Mouse (Mus musculus) testis, adult 2 months (tissue): ENCODE data around the gene Styk1. TPM values are rescaled to one million over a fixed set of nuclear protein-coding genes. Genes with fewer than 3 reads are reported as not detected.

Experiments
- H3K27ac ChIP-seq: fragments of 200-500 bp; 2 replicates; pipeline ENCODE4 v1.5.1; 2012; ENCODE audit warnings: low read depth, low read length; ENCODE audit not compliant: control insufficient read depth, insufficient read depth
- H3K27me3 ChIP-seq: fragments of 200-500 bp; 2 replicates; pipeline ENCODE4 v1.6.1; 2012; ENCODE audit warnings: mild to moderate bottlenecking, low read length, moderate library complexity; ENCODE audit not compliant: control insufficient read depth, insufficient read depth
- H3K36me3 ChIP-seq: fragments of 200-500 bp; 2 replicates; pipeline ENCODE4 v1.6.1; 2012; ENCODE audit warnings: mild to moderate bottlenecking, low read length; ENCODE audit not compliant: control insufficient read depth, insufficient read depth
- H3K4me1 ChIP-seq: fragments of 200-500 bp; 2 replicates; pipeline ENCODE4 v1.6.1; 2012; ENCODE audit warnings: low read length; ENCODE audit not compliant: control insufficient read depth, insufficient read depth
- H3K4me3 ChIP-seq: fragments of 200-500 bp; 2 replicates; pipeline ENCODE4 v1.5.1; 2012; ENCODE audit warnings: low read depth, mild to moderate bottlenecking, low read length, moderate library complexity, mixed read lengths; ENCODE audit not compliant: control insufficient read depth
- CTCF ChIP-seq: fragments of 200-500 bp; IDR thresholded peaks from 2 replicates; pipeline ENCODE4 v1.5.1; 2012; ENCODE audit warnings: low read depth, mild to moderate bottlenecking, inconsistent platforms, low read length, moderate library complexity; ENCODE audit not compliant: control insufficient read depth, insufficient read depth, insufficient replicate concordance
- POLR2A ChIP-seq: fragments of 200-500 bp; IDR thresholded peaks from 2 replicates; pipeline ENCODE4 v1.6.1; 2012; ENCODE audit warnings: low read depth, mild to moderate bottlenecking, inconsistent platforms, low read length, moderate library complexity; ENCODE audit not compliant: control insufficient read depth
- polyA plus RNA-seq: library from polyadenylated mRNA; depleted of rRNA; stranded (reverse); fragments of >200 nt; gene quantifications from 2 replicates; pipeline ENCODE4 v1.2.3, GENCODE M21; 2012

Styk1 gene
- polyA plus RNA-seq, 1 experiment, result 0.26 TPM

DNA sequence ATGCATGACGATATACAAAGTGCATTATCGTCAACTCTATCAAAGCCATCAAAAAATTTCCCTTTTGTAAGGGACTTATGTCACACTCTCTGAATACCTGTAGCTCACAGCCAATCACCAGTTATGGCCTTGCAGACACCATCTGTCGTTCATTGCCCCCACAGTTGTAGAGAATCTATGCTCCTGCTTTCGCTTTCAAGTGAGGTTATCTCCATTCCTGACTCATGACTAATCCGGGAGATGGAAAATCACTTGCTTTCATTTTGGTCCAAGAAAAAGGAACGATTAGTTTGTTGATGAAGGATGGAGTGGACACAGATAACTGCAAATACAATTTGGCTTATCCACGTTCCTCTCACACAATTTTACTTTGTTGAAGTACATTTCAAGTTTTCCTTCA is 9.1 kb downstream of the Styk1 start:
- Histone ChIP-seq H3K27me3 (no peaks in the 10 kb centered on the region), H3K4me1 (no peaks in the 10 kb centered on the region), H3K36me3 (no peaks in the 10 kb centered on the region), H3K27ac (no peak overlapping the region), H3K4me3 (no peak overlapping the region)
- no peak for TF ChIP-seq CTCF
- no peak for TF ChIP-seq POLR2A

DNA sequence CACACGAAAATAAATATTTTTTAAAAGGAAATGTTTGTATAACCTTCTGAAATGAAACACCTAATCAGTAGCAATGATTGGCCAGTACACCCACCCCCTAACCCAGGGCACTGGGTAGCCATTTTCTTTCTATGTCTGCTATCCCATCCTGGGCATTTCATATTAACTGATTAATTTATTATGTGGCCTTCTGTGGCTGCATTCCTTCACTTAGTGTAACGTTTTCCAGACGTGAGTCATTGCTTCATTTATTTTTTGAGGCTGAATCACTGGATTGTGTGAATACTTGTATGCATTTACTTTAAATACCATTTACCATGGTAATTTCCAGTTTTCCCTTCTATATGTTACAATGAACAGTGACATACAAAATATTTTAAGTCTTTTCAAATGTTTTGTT is 13.3 kb downstream of the Styk1 start:
- H3K4me3 ChIP-seq, result no peak overlapping the region
- no peak overlapping the region for H3K27ac ChIP-seq
- no peaks in the 10 kb centered on the region for H3K27me3 ChIP-seq
- no peaks in the 10 kb centered on the region for H3K4me1 ChIP-seq
- TF ChIP-seq POLR2A (no peak), CTCF (no peak)
- H3K36me3 ChIP-seq, result no peaks in the 10 kb centered on the region

GRCm38 (mm10) chr6:131339309-131339708 is 14.1 kb downstream of the Styk1 start:
- TF ChIP-seq CTCF (no peak), POLR2A (no peak)
- H3K4me3 ChIP-seq, result no peak overlapping the region
- no peaks in the 10 kb centered on the region for H3K4me1 ChIP-seq
- H3K27ac ChIP-seq, result no peak overlapping the region
- H3K27me3 ChIP-seq, result no peaks in the 10 kb centered on the region
- H3K36me3 ChIP-seq, result no peaks in the 10 kb centered on the region

DNA sequence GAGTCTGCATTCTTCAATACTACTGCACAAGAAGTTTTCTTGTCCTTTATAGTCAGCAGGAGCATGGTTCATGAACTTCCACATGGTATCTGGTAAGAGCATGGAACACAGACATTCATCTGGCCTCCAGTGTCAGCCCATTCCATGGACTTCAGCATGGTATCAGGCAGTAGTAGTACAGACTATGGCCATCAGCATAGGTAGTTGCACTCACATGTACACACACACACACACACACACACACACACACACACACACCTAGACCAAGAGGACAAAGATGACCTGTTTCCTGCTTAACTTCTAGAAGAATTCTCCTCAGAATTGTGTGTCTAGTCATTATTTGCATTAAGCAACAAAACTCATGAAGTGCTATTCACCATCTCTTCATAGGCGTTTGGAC is 14.6 kb downstream of the Styk1 start:
- Histone ChIP-seq H3K27ac (no peak overlapping the region), H3K36me3 (no peaks in the 10 kb centered on the region), H3K4me1 (no peaks in the 10 kb centered on the region), H3K27me3 (no peaks in the 10 kb centered on the region), H3K4me3 (no peak overlapping the region)
- no peak for TF ChIP-seq POLR2A
- TF ChIP-seq CTCF, result no peak

GRCm38 (mm10) chr6:131327076-131327475 is 26.3 kb downstream of the Styk1 start:
- no peaks in the 10 kb centered on the region for H3K4me1 ChIP-seq
- no peaks in the 10 kb centered on the region for H3K36me3 ChIP-seq
- no peaks in the 10 kb centered on the region for H3K27me3 ChIP-seq
- no peak overlapping the region for H3K27ac ChIP-seq
- TF ChIP-seq POLR2A (no peak), CTCF (no peak)
- H3K4me3 ChIP-seq, result no peak overlapping the region

DNA sequence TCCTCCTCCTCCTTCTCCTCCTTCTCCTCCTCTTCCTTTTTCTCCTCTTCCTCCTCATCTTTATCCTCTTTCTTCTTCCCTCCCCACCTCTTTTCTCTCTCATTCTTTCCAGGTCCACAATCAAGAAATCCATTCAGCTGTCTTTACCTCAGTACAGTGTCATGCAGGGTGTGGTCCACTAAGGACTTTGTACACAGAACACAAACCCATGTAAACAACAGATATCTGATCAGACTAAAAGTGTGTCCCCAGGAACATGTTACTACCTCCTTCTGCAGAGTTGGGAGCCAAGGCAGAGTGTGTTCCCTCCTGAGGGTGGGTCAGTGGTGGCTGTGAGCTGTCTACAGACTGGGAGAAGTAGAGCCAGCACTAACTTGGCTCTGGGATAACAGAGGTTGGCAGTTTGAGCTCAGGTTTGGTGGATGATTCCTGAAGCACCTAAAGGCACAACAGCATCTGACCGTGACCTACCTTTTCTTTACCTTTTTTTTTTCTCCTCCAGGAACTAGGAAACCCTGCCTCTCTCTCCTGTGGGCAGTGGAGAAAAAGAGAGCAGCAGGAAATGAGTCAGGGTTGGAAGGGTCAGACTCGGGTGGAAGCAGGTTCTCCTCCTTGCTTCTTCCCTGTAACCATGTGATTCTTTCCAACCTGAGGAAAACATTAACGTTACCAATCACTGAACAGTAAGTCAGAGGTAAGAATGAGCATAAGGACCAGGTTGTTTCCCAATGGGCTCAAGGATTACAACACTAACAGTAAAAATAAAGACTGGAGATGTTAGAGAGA is 31.4 kb downstream of the Styk1 start:
- Histone ChIP-seq H3K4me3 (no peak overlapping the region), H3K4me1 (no peaks in the 10 kb centered on the region), H3K36me3 (no peaks in the 10 kb centered on the region), H3K27ac (no peak overlapping the region), H3K27me3 (no peaks in the 10 kb centered on the region)
- TF ChIP-seq POLR2A (no peak), CTCF (no peak)

DNA sequence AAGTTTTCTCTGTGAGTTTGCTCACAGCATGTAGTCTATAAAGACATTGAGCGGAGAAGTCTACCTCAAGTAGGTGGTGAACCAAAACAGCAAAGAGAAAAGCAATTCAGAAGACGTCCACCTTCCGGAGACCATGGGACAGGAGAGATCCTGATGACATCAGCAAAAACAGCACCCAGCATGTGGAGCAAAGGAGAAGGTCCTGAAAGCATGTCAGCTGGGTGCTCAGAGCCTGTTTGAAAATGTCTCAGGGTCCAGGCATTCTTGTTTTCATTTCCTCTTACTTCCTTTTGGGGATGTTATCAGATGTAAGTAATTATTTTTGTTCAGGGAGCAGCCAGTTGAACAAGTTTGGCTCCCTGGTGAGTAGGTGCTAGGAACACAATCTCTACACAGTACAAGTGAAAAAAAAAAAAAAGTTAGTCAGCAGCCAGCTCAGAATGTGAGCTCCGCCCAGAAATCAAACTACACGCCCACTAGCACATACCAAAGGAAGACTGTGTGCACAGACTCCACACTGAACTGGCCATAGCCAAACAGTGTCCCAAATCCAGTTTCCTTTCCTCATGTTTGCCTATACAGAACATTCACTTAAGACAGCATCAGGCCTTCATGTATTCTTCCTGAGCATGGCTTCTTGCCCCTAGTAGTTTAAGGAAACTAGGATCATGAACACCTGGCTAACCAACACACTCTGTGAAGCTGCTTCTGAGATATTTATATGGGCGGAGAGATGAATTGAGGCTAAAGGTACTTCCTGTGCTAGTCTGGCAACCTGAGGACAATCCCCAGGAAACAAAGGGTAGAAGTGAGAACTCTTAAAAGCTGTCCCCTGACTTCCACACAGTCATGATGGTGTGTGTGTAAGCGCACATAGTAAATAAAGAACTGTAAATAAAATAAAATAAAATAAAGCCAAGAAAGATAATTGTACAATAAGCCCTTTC is 37.0 kb downstream of the Styk1 start:
- H3K27ac ChIP-seq, result no peak overlapping the region
- H3K4me1 ChIP-seq, result no peaks in the 10 kb centered on the region
- H3K36me3 ChIP-seq, result no peaks in the 10 kb centered on the region
- H3K27me3 ChIP-seq, result no peaks in the 10 kb centered on the region
- no peak for TF ChIP-seq CTCF
- no peak for TF ChIP-seq POLR2A
- H3K4me3 ChIP-seq, result no peak overlapping the region
